Mouse (Mus musculus) intestine, embryonic 14.5 days (tissue): ENCODE results near the gene Camta1. TPM values are rescaled to one million over a fixed set of nuclear protein-coding genes. Genes with fewer than 3 reads are reported as not detected.

ENCODE experiments used
- ATAC-seq: fragments of 200-750 bp; cut with Nextera tagmentation; replicated peaks from 2 replicates; pipeline ENCODE4 v1.8.0; 2017; ENCODE audit warnings: low read depth, moderate number of reproducible peaks, moderate TSS enrichment, moderate library complexity; ENCODE audit not compliant: low FRiP score, low TSS enrichment
- DNase-seq: peaks from one replicate; pipeline ENCODE4 v3.0.0-alpha.2; 2018; ENCODE audit warnings: low spot score
- H3K27ac ChIP-seq: fragments of 300-500 bp; sonication (generic); 2 replicates; pipeline ENCODE4 v1.5.1; 2014; ENCODE audit warnings: low read depth, mild to moderate bottlenecking, control low read depth
- H3K27me3 ChIP-seq: fragments of 300-500 bp; sonication (generic); replicated peaks from 2 replicates; pipeline ENCODE4 v1.6.1; 2014; ENCODE audit warnings: low read length, control low read depth; ENCODE audit not compliant: control insufficient read depth, insufficient read depth
- H3K36me3 ChIP-seq: fragments of 300-500 bp; sonication (generic); 2 replicates; pipeline ENCODE4 v1.6.1; 2014; ENCODE audit warnings: low read length, control low read depth; ENCODE audit not compliant: control insufficient read depth, insufficient read depth
- H3K4me1 ChIP-seq: fragments of 300-500 bp; sonication (generic); replicated peaks from 2 replicates; pipeline ENCODE4 v1.6.1; 2014; ENCODE audit warnings: low read length, control low read depth, mixed read lengths; ENCODE audit not compliant: control insufficient read depth, insufficient read depth
- H3K4me2 ChIP-seq: fragments of 300-500 bp; sonication (generic); 2 replicates; pipeline ENCODE4 v1.6.1; 2014; ENCODE audit warnings: low read length
- H3K4me3 ChIP-seq: fragments of 300-500 bp; sonication (generic); 2 replicates; pipeline ENCODE4 v1.5.1; 2014; ENCODE audit warnings: low read depth, low read length, control low read depth, mixed read lengths
- H3K9ac ChIP-seq: fragments of 300-500 bp; sonication (generic); 2 replicates; pipeline ENCODE4 v1.6.1; 2014; ENCODE audit warnings: mild to moderate bottlenecking, low read length
- H3K9me3 ChIP-seq: fragments of 300-500 bp; sonication (generic); 2 replicates; pipeline ENCODE4 v1.6.1; 2016; ENCODE audit warnings: low read length, control low read depth; ENCODE audit not compliant: control insufficient read depth
- WGBS: fragments of 180-500 bp; shearing (Covaris S2); extraction: QIAGEN DNeasy Blood & Tissue Kit; methylation state at CpG from one replicate; pipeline ENCODE4 v1.1.7; 2014; 5-methylcytosine and 5-hydroxymethylcytosine counted together
- polyA plus RNA-seq: library from polyadenylated mRNA; unstranded; fragments of >200 nt; fragmentation: Nextera tagmentation; extraction: Ambion mirVana; gene quantifications from 2 replicates; pipeline ENCODE4 v1.2.1, GENCODE M21; 2014

Camta1 gene
- polyA plus RNA-seq, 1 experiment from 2014 or later: 88.1 TPM

- Histone ChIP-seq H3K4me2 (no peak overlapping the region), H3K36me3 (no peaks in the 10 kb centered on the region), H3K27me3 (no peaks in the 10 kb centered on the region), H3K4me3 (no peak overlapping the region), H3K4me1 (peaks cover 6% of the 10 kb centered on the region; the same call in 1 of the 2 replicates), H3K9me3 (no peaks in the 10 kb centered on the region), H3K27ac (no peak overlapping the region), H3K9ac (no peak overlapping the region)
- DNase-seq (no peak), ATAC-seq (no peak)
- WGBS: 53% methylated on average over 3 of the region's 3 CpGs
These were observed 43.5 kb downstream of the Camta1 start for GRCm38 (mm10) chr4:151817981-151818766.

- no peak for ATAC-seq
- Histone ChIP-seq H3K9ac (no peak overlapping the region), H3K4me1 (peaks cover 5% of the 10 kb centered on the region; the same call in 1 of the 2 replicates)
These were observed 48.0 kb downstream of the Camta1 start for GRCm38 (mm10) chr4:151813711-151814110.

DNA sequence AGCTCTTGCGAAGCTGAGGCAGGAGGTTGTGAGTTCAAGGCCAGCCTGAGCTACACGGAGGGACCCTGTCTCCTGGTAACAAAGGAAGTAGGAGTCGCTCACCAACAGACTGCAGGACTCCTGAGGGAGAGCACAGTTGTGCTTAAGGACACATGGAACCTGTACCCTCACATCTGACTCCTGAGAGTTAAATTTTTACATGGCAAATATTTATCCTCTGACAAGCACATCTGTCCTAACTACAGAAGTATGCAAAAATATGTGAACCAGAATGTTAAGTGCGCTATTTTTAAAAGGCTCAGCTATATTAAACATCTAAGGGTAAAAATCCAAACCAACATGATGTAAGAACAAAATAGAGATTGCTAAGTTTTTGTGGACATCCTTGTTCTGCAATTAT, 56.0 kb downstream of the Camta1 start:
- Histone ChIP-seq H3K9me3 (no peaks in the 10 kb centered on the region), H3K36me3 (no peaks in the 10 kb centered on the region), H3K4me1 (no peaks in the 10 kb centered on the region), H3K4me3 (no peak overlapping the region), H3K27me3 (no peaks in the 10 kb centered on the region), H3K27ac (no peak overlapping the region), H3K9ac (no peak overlapping the region), H3K4me2 (no peak overlapping the region)
- DNase-seq: no peak
- WGBS: 61% methylated on average over 4 of the region's 4 CpGs
- ATAC-seq: no peak

More at GRCm38 (mm10) chr4:151813711-151814110, 48.0 kb downstream of the Camta1 start:
- H3K4me3 ChIP-seq: no peak overlapping the region
- no peaks in the 10 kb centered on the region for H3K36me3 ChIP-seq
- 96% methylated on average over 4 of the region's 4 CpGs for WGBS
- no peak for DNase-seq
- H3K27me3 ChIP-seq: no peaks in the 10 kb centered on the region
- H3K9me3 ChIP-seq: no peaks in the 10 kb centered on the region
- no peak overlapping the region for H3K27ac ChIP-seq
- no peak overlapping the region for H3K4me2 ChIP-seq

DNA sequence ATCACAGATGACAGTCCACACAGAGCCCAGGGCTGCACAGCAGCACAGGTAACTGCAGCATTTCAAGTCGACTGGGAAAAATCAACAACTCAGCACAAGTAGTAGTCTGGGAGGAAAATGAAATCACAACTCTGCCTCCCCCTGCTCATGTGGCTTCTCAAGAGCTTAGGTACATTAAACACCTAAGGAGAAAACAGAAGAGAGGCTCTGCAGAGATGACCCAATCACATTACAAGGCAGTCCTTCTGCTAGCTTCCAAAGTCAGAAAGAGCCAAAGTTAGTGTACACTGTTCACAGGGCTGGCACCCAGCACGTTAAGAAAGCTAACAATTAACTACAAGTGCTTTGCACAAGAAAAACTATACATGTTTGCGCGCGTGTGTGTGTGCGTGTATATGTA, 56.6 kb downstream of the Camta1 start:
- H3K36me3 ChIP-seq: no peaks in the 10 kb centered on the region
- no peak for DNase-seq
- H3K4me3 ChIP-seq: no peak overlapping the region
- ATAC-seq: no peak
- no peaks in the 10 kb centered on the region for H3K4me1 ChIP-seq
- no peak overlapping the region for H3K4me2 ChIP-seq
- no peak overlapping the region for H3K27ac ChIP-seq
- no peaks in the 10 kb centered on the region for H3K9me3 ChIP-seq
- WGBS: 75% methylated on average over 6 of the region's 6 CpGs
- no peak overlapping the region for H3K9ac ChIP-seq
- H3K27me3 ChIP-seq: no peaks in the 10 kb centered on the region

DNA sequence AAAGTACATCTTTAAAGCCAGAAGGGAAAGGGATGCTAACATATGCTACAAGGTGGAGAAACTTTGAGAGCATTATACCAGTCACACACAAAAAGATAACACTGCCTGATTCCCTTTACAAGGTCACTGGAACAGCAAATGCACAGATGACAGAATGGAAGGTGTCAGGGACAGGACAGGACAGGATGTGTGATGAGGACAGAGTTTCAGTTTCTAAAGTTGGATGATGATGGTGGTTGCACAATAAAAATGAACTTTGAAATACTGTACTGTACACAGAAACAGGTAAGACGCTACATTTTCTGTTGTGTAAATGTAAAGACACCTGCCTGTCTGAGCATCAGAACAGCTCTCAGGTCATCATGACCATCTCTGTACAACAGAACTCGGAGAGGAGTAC, 57.5 kb downstream of the Camta1 start:
- WGBS: 85% methylated on average over 2 of the region's 2 CpGs
- ATAC-seq: no peak
- H3K27ac ChIP-seq: no peak overlapping the region
- H3K4me2 ChIP-seq: no peak overlapping the region
- no peak overlapping the region for H3K4me3 ChIP-seq
- H3K27me3 ChIP-seq: no peaks in the 10 kb centered on the region
- H3K9me3 ChIP-seq: no peaks in the 10 kb centered on the region
- H3K9ac ChIP-seq: no peak overlapping the region
- no peaks in the 10 kb centered on the region for H3K36me3 ChIP-seq
- no peaks in the 10 kb centered on the region for H3K4me1 ChIP-seq
- DNase-seq: no peak

GRCm38 (mm10) chr4:151798630-151799029, 63.0 kb downstream of the Camta1 start:
- Histone ChIP-seq H3K9ac (no peak overlapping the region), H3K9me3 (no peaks in the 10 kb centered on the region), H3K4me2 (no peak overlapping the region), H3K36me3 (no peaks in the 10 kb centered on the region), H3K4me1 (no peaks in the 10 kb centered on the region), H3K27me3 (no peaks in the 10 kb centered on the region), H3K4me3 (no peak overlapping the region), H3K27ac (no peak overlapping the region)
- DNase-seq (no peak), ATAC-seq (no peak)
- 92% methylated on average over 2 of the region's 2 CpGs for WGBS

DNA sequence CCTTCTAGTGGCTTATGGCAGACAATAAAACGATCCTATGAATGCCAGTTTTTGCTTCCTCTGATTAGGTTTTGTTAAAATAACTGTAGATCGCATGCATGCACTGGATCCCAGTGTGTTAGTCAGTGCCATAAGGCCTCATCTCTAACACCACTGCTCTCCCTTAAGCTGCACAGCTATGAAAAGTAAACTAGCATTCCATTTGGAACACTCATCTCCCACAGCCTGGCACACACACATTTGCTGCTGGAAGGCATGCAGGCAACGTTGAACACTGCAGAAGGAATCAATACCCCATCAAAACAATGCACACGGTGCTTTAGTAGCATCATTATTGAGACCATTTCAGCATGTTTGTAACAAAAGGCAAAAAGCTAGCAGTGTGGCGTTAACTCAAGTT, 68.0 kb downstream of the Camta1 start:
- Histone ChIP-seq H3K27me3 (no peaks in the 10 kb centered on the region), H3K4me1 (no peaks in the 10 kb centered on the region), H3K36me3 (peaks cover 10% of the 10 kb centered on the region; the same call in 1 of the 2 replicates), H3K27ac (no peak overlapping the region), H3K9me3 (no peaks in the 10 kb centered on the region), H3K4me2 (no peak overlapping the region), H3K4me3 (no peak overlapping the region), H3K9ac (no peak overlapping the region)
- 84% methylated on average over 5 of the region's 5 CpGs for WGBS
- ATAC-seq (no peak), DNase-seq (no peak)

DNA sequence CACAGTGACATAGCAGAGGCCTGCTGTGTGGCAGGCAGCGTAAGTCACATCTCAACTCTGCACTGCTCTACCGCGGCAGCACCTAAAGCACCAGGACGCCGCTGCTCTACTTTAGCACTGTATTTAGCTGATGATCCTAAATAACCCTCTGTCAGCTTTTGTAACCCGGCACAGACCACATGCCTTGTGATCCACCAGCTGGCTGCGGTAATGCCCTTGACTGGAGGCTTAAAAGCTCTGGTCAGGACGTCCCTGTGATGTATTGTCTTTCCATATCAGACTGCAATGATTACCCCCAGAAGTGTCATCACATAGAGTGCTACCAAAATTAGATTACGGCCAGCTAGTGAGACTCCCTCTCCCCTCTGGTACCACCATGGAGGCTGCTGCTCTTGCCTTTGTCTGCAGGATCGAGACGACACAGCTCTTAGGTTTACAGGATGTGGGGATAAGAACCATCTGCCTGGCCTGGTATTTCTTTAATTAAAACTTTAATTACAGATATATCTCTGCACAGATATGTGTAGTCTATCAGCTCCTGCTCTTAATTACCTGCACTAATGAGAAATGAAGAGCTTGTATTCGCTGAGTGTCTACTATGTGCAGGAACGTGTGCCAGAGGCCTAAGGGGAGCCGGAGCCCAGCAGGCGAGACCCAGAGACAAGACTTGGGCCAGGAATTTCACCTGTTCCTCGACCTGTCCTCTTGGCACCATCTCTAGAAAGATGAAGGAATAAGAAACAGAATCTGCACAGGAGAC, 74.5 kb downstream of the Camta1 start:
- Histone ChIP-seq H3K4me2 (no peak overlapping the region), H3K36me3 (peaks cover 10% of the 10 kb centered on the region; the same call in 1 of the 2 replicates), H3K9ac (no peak overlapping the region), H3K27ac (no peak overlapping the region), H3K4me1 (no peaks in the 10 kb centered on the region), H3K9me3 (no peaks in the 10 kb centered on the region), H3K27me3 (no peaks in the 10 kb centered on the region), H3K4me3 (no peak overlapping the region)
- 86% methylated on average over 16 of the region's 16 CpGs for WGBS
- ATAC-seq: no peak
- no peak for DNase-seq
